Mouse (Mus musculus) CD4-positive naive resting alpha-beta T cell, adult 76 days (primary cell): ENCODE data around the gene Serpina10. TPM values are rescaled to one million over a fixed set of nuclear protein-coding genes. Genes with fewer than 3 reads are reported as not detected.

Source experiments
- total RNA-seq: library from RNA; stranded (reverse); gene quantifications from one replicate; pipeline ENCODE4 v1.2.4, GENCODE M21; 2023

Serpina10 gene
- total RNA-seq: not detected

DNA sequence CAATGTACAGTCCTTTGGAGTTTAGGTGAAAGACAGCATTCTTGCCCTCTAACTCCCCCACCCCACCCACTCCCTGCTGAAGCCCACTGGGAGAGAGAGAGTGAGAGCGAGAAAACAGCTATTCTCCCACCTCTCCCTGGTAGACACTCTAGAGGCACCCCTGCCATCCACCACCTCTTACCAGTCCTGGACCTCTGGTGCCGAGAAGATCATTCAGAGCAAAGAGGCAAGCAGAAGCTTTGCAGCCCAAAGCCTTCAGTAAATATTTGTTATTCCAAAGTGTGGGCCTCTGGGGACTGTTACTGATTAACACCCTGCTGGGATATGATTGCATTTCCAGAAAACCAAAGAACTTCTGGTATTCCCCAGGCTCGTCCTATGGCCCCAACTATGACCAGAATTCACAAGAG is at the start of gene Serpina10:
Gene Serpina10, minus strand, starts transcription at position 242 of the 410 bp plus-strand sequence.

GRCm38 (mm10) chr12:103676039-103676438 is 44.8 kb upstream of the Serpina10 start, which contains the start of gene Serpina16:
Gene Serpina16 (minus strand): TSS chr12:103676139.

GRCm38 (mm10) chr12:103656848-103657626 is 25.8 kb upstream of the Serpina10 start, which contains the start of gene Serpina6:
Gene Serpina6 (minus strand): TSS chr12:103657212.

Other genes with a start within 250 kb of the Serpina10 start
- gene Otub2, start 242.8 kb downstream of the Serpina10 start, total RNA-seq: 2.4 TPM
- gene 9330161L09Rik, start 223.6 kb downstream of the Serpina10 start, total RNA-seq: 13.2 TPM
- 236 TPM for gene Ddx24, start 205.6 kb downstream of the Serpina10 start, total RNA-seq
- 125 TPM for gene Ifi27, start 197.2 kb downstream of the Serpina10 start, total RNA-seq
- 214 TPM for gene Ifi27l2a, start 187.8 kb downstream of the Serpina10 start, total RNA-seq
- gene Ifi27l2b, start 174.2 kb downstream of the Serpina10 start, total RNA-seq: not detected
- not detected for gene Ppp4r4, start 99.2 kb downstream of the Serpina10 start, total RNA-seq
- not detected for gene Serpina6, start 25.8 kb upstream of the Serpina10 start, total RNA-seq
- gene Serpina16, start 44.7 kb upstream of the Serpina10 start, total RNA-seq: not detected
- gene Serpina1f, start 64.1 kb upstream of the Serpina10 start, total RNA-seq: not detected
- not detected for gene Serpina1d, start 142.1 kb upstream of the Serpina10 start, total RNA-seq
- not detected for gene Serpina1b, start 198.9 kb upstream of the Serpina10 start, total RNA-seq
- gene Serpina1a, start 232.1 kb upstream of the Serpina10 start, total RNA-seq: not detected